Mouse (Mus musculus) heart, adult 2 months (tissue): Measurements from ENCODE around the gene Eif1ad. TPM values are rescaled to one million over a fixed set of nuclear protein-coding genes. Genes with fewer than 3 reads are reported as not detected.
"Not testable (repeated sequence)": the region's sequence is repeated elsewhere in the genome, so short reads cannot be mapped to it uniquely, and the experiment has no call there.

Source experiments
- DNase-seq, 2 experiments: peaks; one replicate each; pipeline ENCODE4 v3.0.0; 2021
- H3K27ac ChIP-seq: fragments of 200-600 bp; 2 replicates; pipeline ENCODE4 v1.8.1; 2022
- H3K27me3 ChIP-seq: fragments of 200-500 bp; 2 replicates; pipeline ENCODE4 v1.6.1; 2012; ENCODE audit warnings: mild to moderate bottlenecking, low read length, inconsistent platforms, mixed read lengths; ENCODE audit not compliant: control insufficient read depth, insufficient read depth
- H3K36me3 ChIP-seq: fragments of 200-500 bp; 2 replicates; pipeline ENCODE4 v1.6.1; 2012; ENCODE audit warnings: low read length, inconsistent platforms; ENCODE audit not compliant: control insufficient read depth, insufficient read depth
- H3K4me1 ChIP-seq: fragments of 200-500 bp; 2 replicates; pipeline ENCODE4 v1.6.1; 2011; ENCODE audit warnings: low read length; ENCODE audit not compliant: control insufficient read depth, insufficient read depth
- H3K4me3 ChIP-seq: fragments of 200-600 bp; 2 replicates; pipeline ENCODE4 v1.8.1; 2022
- H3K79me2 ChIP-seq: fragments of 200-500 bp; replicated peaks from 2 replicates; pipeline ENCODE4 v1.6.1; 2012; ENCODE audit warnings: mild to moderate bottlenecking, inconsistent platforms, low read length, moderate library complexity, mixed read lengths; ENCODE audit not compliant: control insufficient read depth, insufficient read depth
- H3K9ac ChIP-seq: fragments of 200-500 bp; 2 replicates; pipeline ENCODE4 v1.6.1; 2012; ENCODE audit warnings: low read depth, mild to moderate bottlenecking, control low read depth, inconsistent platforms, low read length, mixed read lengths
- CTCF ChIP-seq: fragments of 200-600 bp; IDR thresholded peaks from 2 replicates; pipeline ENCODE4 v1.8.1; 2022; ENCODE audit warnings: antibody characterized with exemption, mild to moderate bottlenecking, moderate library complexity
- EP300 ChIP-seq: fragments of 200-500 bp; IDR thresholded peaks from 2 replicates; pipeline ENCODE4 v1.6.1; 2011; ENCODE audit warnings: low read depth, low read length, control low read depth; ENCODE audit not compliant: insufficient read depth
- POLR2A ChIP-seq: fragments of 200-500 bp; IDR thresholded peaks from 2 replicates; pipeline ENCODE4 v1.6.1; 2011; ENCODE audit warnings: mild to moderate bottlenecking, low read depth, low read length, control low read depth; ENCODE audit not compliant: insufficient read depth
- WGBS: fragments of 180-500 bp; shearing (Covaris S2); methylation state at CpG from one replicate; pipeline ENCODE4 v1.1.7; 2018; 5-methylcytosine and 5-hydroxymethylcytosine counted together
- intact Hi-C: fragments of 180-260 bp; cut with DNase I; formaldehyde crosslinking; loops from one replicate; pipeline ENCODE4 v1.15.1; 2025
- polyA plus RNA-seq: library from polyadenylated mRNA; depleted of rRNA; stranded (reverse); fragments of >200 nt; gene quantifications from 2 replicates; pipeline ENCODE4 v1.2.3, GENCODE M21; 2012
- total RNA-seq, 2 experiments: library from RNA; stranded (reverse); gene quantifications; 2 replicates each; pipeline ENCODE4 v1.2.3; 2021

Gene Eif1ad
- total and polyA plus RNA-seq, 3 experiments: 16.3 to 19.5 (median 18.5) TPM

DNA sequence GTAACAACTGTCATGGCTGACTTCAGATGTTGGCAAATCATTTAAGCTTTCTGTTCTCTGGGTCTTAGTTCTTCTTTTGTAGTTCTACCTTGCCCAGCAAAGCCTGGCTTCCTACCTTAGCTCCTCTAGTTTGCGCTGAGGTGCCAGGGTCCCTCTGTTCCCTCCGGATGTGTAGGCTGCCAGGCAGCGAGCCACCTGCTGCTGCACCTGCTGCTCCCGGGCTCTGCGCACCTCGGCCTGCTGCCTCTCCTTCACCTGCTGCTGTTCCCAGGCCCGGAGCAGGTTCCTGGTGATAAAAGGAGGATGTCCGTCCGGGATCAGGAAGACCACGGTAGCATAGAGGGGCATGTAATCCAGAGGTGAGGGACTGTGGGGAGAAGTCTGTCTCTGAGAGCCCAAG, 27.6 kb downstream of the Eif1ad start:
- Histone ChIP-seq H3K9ac (no peak overlapping the region), H3K36me3 (no peaks in the 10 kb centered on the region), H3K27ac (no peak overlapping the region), H3K4me3 (no peak overlapping the region), H3K79me2 (no peaks in the 10 kb centered on the region), H3K4me1 (peaks cover 3% of the 10 kb centered on the region), H3K27me3 (no peaks in the 10 kb centered on the region)
- intact Hi-C loops: no loop called here
- no peak for DNase-seq
- 44% methylated on average over 10 of the region's 10 CpGs for WGBS
- TF ChIP-seq EP300: no peak
- TF ChIP-seq CTCF: no peak
- TF ChIP-seq POLR2A: no peak

GRCm38 (mm10) chr19:5395371-5395770, 28.8 kb downstream of the Eif1ad start:
- TF ChIP-seq POLR2A (no peak), EP300 (no peak), CTCF (no peak)
- H3K27ac ChIP-seq: no peak overlapping the region
- H3K4me3 ChIP-seq: no peak overlapping the region
- 70% methylated on average over 4 of the region's 4 CpGs for WGBS
- DNase-seq: no peak
- H3K27me3 ChIP-seq: no peaks in the 10 kb centered on the region
- H3K4me1 ChIP-seq: no peaks in the 10 kb centered on the region
- intact Hi-C loops: no loop called here
- H3K36me3 ChIP-seq: no peaks in the 10 kb centered on the region
- no peak overlapping the region for H3K9ac ChIP-seq
- no peaks in the 10 kb centered on the region for H3K79me2 ChIP-seq

- H3K4me3 ChIP-seq, H3K36me3 ChIP-seq, intact Hi-C loops, H3K9ac ChIP-seq, H3K79me2 ChIP-seq, DNase-seq, H3K4me1 ChIP-seq, H3K27ac ChIP-seq, H3K27me3 ChIP-seq: not testable (repeated sequence)
- whole genome bisulfite sequencing: 68% methylated on average over 4 of the region's 4 CpGs
- 0 out of 2 replicates have a peak, but pooled peaks have one; percentile 2 for TF ChIP-seq CTCF
These were observed 34.5 kb downstream of the Eif1ad start for GRCm38 (mm10) chr19:5401073-5401472.

DNA sequence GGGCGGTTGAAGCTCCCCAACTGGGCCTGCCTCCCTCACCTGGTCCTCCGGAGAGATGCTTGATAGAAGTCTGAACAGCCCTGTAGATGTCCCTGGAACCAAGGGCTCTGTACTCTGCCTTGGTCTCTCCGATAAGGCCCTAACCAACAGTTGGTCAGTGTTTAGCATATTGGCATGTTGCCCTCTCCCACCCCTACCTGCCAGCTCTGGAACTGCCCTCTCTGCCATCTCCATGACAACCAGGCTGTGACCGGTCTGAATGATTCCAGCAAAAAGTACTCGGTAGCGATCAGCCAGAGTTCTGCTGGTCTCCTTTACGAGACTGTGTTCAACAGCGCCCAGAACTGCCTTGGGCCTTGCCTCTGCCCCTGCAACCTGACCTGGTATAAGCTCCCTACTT, 35.8 kb downstream of the Eif1ad start, which contains the start of gene Tsga10ip:
Gene Tsga10ip, minus strand, starts transcription at position 234 of the 400 bp plus-strand sequence.
- H3K9ac ChIP-seq: no peak within 1 kb of the TSS
- H3K27me3 ChIP-seq: no peaks in the 10 kb centered on the region
- H3K4me3 ChIP-seq: no peak within 1 kb of the TSS
- DNase-seq: no peak
- WGBS: 81% methylated on average over 8 of the region's 8 CpGs
- H3K4me1 ChIP-seq: peaks cover 3% of the 10 kb centered on the region
- TF ChIP-seq CTCF (no peak), EP300 (no peak), POLR2A (no peak)
- no peaks in the 10 kb centered on the region for H3K79me2 ChIP-seq
- no peaks in the 10 kb centered on the region for H3K36me3 ChIP-seq
- intact Hi-C loops: no loop called here
- no peak within 1 kb of the TSS for H3K27ac ChIP-seq

DNA sequence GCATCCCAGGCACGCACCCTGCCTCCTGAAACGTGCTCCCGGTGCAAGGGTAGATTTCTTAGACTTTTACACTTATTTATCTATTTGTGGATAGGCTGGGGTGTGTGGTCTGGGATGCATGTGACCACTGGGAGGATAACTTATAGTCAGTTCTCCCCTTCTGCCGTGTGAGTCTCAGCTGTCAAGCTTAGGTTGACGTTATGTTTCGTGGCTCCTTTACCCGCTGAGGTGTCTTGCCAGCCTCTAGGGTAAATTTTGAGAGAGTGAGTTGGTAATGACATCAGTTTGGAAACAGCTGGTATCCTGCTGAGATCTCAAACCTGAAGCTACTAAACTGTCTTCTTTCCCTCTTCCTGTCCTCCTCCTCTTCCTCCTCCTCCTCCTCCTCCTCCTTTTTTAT, 39.4 kb downstream of the Eif1ad start:
- Histone ChIP-seq H3K79me2 (no peaks in the 10 kb centered on the region), H3K27me3 (no peaks in the 10 kb centered on the region), H3K9ac (peak overlapping the region; percentile 67), H3K4me3 (peak overlapping the region; percentile 30), H3K36me3 (peaks cover 4% of the 10 kb centered on the region; the same call in 1 of the 2 replicates), H3K4me1 (peaks cover 15% of the 10 kb centered on the region), H3K27ac (peak overlapping the region; percentile 65)
- 8% methylated on average over 7 of the region's 7 CpGs for WGBS
- intact Hi-C loops: no loop called here
- TF ChIP-seq EP300 (no peak), CTCF (no peak), POLR2A (no peak)
- no peak for DNase-seq

- WGBS: under 1% methylated on average over 24 of the region's 25 CpGs
- H3K79me2 ChIP-seq, H3K36me3 ChIP-seq, H3K27me3 ChIP-seq, intact Hi-C loops: not testable (repeated sequence)
- peak; percentile 87 for TF ChIP-seq POLR2A
- Histone ChIP-seq H3K9ac (peak overlapping the region; percentile 80), H3K4me1 (peaks cover 17% of the 10 kb centered on the region), H3K4me3 (peak overlapping the region; percentile 48), H3K27ac (peak overlapping the region; percentile 96)
- DNase-seq: peak; percentile 65 to 67
These were observed 40.1 kb downstream of the Eif1ad start for GRCm38 (mm10) chr19:5406531-5407126.
